Mouse (Mus musculus) cerebellum, adult 18-20 months (tissue): ENCODE data around the gene Greb1.
A peak's percentile ranks its signal among the peaks of the same experiment; 100 is the strongest.

Source experiments
- DNase-seq, 2 experiments: peaks; one replicate each; pipeline ENCODE4 v3.0.0; 2021

Greb1 gene

DNA sequence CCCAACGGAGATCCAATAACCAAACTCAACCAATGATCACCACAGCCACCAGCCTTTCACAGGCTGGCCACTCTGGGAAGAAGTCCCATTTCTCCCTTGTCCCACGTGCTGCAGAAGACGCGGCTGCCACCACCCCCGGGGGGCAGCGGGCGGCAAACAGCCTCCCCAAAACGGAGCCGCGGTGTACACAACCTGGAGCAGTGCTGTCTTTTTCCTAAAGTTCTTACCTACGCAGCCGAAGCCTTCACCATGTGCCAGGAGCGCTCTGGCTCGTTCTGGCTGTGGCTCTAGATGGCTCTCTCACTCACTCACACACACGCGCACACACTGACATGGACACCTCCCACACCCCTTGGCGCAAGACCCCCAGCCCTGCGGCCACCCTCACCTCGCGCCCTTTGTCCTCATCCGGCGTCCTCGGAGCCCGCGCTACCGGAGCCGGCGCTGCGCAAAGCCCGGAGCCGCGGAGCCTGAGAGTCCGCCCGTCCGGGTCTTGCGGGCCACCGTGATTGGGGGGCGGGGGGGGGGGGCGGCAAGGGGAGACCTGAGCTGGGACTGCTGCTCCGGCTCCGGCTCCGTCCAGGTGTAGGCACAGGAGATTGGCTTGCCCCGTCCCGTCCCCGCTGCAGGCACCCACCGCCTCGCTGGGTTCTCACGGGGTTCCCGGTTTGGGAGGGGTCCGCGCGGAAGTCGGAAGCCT, at the start of gene Greb1:
Gene Greb1, minus strand, starts transcription at position 628 of the 700 bp plus-strand sequence.
- peak in 1 of 2 experiments; percentile 13 for DNase-seq

DNA sequence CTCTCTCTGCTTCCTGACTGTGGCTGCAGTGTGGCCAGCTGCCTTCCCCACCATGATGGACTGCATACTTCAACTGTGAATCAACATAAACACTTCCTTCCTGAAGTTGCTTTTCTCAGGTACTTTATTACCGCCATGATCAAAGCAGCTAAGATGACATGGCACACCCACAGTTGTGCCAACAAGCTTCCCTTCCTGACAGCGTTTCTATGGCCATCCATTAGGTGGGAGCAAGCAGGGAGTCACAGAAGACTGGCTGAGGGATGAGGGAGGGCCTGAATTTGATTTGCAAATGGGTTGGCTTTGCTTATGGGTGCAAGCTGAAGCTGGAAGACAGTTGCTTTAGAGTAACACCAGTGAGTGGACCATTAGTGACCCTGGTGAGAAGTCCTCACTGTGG, 49.1 kb upstream of the Greb1 start:
- DNase-seq, result no peak

DNA sequence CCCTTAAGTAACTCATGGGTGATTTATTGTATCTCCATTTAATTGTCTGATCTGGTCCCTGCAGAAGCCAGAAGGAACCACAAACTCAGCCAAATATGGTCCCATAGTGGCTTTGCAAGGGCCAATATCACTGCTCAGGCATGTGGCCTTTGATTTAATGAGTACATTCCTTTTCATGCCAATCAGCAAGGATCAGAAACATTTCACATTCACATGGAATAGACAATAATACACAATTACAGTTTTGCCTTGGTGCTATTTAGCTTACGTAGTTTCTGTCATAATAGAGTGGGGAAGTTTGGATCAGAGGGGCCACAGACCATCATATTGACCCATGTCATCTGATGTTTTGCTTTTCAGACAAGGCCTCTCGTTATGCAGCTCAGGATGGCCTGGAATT, 47.8 kb upstream of the Greb1 start:
- DNase-seq, result no peak

DNA sequence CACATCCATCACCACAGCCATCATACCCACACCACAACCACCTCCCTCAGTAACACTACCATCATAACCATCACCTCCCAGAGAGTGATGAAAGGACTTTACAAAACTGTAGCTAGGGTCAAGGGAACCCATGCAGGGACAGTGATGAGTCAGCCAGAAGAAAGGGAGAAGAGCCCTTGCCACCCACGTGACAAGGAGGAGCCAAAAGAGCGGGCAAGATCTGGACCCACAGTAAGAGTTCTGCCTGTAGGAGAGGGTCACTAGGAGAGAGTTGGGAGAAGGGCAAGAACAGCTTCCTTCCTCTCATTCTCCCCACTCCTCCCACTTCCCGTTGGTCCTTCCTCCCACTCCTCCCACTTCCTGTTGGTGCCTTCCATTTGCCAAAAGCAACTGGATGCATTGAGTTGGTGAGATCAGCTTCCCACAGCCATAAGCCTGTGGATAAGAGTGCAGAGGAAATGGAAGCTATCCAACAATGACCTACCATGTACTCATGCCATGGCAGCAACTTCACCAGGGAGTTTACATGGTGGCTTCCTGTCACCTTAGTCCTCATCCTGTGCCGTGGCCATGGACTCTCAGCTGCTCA, 46.6 kb upstream of the Greb1 start:
- DNase-seq, result no peak

DNA sequence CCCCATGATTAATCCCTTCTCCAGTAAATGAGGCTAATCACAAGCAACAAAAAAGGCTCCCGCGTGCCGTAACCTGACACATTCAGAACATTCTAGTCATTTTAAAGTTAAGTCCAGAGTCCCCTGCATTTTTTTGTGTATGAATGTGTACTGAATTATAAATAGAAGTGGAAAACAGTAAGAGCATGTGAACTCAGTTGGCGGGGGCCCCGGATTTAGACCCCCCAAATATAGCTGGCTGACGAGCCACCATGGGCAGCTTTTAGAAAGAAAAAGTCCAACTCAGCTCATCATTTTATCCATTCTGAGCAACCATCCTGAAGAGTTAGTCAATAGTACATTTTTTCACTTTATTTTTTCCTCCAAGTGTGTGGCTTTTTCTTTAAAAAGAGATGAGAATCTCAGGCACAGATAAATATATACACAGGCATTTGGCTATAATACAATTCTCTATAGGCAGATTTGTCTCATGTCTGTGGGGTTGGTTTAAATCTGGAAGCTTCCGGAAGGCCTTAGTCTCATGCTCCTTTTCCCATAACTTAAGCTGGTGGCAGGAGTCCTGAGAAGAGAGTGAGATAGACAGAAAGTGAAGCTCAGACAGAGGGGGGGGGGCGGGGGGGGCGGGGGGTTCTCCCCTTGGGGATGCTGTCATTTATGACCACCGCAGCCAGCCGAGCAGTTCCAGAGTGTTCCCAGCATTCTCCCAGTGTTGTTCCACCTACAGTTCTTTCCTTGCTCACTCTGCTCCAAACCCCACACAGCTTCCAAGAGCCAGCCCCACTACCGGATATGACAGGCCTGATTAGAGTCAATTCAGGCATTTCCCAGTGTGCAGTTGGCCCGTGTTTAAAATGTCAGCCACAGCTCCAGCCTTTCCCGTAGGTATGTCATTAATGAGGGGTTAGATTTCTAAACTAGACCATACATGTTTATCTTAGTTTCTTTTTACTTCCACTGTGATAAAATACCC, 44.2 kb upstream of the Greb1 start:
- peak in 1 of 2 experiments; percentile 39 for DNase-seq

DNA sequence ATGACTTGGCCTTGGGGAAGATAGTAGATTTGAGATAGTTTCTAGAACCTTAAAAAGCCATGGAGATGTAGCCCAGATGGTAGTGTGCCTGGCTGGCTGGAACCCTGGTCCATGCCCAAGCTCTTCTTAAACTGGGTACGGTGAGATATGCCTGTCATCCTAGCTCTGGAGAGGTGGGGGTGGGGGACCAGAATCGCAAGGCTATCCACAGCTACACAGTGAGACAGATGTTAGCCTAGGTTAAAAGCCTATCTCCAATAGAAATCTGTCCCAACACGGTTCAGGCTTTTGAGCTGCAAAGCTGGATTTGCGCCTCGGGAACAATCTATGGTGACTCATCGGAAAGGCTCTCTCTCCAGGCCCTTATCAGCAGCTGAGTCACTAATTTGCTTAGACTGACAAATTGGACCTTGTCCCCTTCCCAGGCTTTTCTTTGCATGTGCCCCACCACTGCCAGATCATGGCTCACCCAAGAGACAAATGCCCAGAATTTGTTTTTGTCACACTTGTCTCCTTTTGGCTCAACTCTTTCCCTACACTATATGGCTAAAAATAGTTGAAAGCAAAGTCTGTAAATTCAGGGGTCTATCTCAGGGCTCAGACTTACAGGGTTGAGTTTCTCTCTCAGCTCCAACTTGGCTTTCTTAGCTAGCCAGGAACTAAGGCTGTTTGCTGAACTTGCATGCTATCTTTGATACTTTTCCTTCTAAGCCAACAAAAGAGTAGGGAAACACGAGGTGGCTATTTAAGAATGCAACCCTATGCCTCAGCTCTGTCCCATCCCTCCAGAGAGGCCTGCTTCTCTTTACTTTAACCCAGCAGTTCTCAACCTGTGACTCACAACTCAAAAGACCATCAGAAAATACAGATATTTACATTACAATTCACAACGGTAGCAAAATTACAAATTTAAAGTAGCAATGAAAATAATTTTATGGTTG, 40.4 kb upstream of the Greb1 start:
- no peak for DNase-seq

DNA sequence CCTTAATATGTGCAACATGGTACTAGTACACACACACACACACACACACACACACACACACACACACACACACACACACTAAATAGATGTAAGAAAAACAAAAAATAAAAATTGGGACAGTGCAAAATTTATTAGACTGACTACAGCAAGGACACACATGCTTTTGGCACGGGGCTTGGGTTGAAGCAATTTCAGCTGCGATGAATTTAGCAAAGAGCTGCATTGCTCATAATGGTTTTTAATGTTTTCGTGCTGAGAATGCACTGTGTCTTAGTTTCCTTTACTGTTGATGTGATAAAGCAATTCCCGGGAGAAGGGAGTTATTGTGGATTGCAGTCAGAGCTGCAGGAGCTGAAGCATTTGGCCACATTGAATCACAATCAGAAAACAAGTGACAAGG, 37.1 kb upstream of the Greb1 start:
- no peak for DNase-seq

DNA sequence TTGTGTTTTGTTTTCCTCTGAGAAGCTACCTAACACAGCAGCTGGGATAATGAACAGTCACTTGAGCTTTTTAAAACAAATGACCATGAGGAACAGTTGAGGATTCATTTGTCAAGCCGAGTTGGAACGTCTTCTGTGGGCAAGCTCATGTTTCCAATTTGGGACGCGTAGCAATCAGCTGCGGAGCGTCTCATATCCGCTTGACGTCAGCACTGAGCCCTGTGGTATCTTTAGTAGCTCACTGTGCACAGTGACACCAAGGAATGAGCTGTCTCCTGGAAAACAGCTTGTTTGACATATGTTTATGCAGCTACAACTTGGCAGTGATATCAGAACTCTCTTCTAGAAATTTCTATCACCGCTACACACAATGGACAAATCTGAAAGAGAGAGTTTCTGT, 35.5 kb upstream of the Greb1 start:
- peak; percentile 76 to 88 for DNase-seq

DNA sequence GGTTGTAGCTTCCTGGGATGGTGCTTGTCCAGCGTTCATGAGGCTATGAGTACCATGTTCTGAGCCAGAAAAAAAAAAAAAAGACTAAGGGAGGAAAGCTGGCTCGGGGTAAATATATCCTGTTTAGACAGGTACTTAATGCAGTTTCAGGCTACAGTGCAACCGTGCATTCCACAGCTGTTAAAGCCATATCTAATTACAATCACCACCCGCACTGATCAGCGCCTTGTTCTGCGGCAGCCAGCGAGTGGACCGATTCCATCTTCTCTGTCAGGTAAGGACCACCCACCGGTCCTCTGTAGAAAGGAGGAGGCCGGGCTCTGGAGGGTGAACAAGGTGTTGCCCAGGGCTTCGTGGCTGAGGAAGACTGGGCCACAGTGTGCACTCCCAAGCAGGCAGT, 34.0 kb upstream of the Greb1 start:
- no peak for DNase-seq

DNA sequence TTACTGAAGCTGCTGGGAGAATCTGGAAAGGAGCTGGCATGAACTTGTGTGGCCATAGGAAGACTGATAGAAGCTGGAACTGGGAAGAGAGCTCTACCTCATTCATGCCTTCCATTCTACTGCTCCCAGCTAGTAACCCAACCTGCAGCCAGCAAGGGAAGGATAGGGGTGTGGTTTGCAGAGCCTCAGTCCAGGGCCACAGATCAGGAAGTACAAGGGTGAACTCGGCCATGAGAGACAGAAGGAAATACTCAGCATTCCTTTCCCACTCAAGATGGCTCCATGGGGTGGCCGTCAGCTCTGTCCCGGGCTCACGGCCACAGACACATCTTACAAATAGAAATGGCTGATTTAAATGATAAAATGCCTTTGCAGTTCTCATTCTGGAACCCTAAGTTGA, 30.4 kb upstream of the Greb1 start:
- DNase-seq, result no peak

DNA sequence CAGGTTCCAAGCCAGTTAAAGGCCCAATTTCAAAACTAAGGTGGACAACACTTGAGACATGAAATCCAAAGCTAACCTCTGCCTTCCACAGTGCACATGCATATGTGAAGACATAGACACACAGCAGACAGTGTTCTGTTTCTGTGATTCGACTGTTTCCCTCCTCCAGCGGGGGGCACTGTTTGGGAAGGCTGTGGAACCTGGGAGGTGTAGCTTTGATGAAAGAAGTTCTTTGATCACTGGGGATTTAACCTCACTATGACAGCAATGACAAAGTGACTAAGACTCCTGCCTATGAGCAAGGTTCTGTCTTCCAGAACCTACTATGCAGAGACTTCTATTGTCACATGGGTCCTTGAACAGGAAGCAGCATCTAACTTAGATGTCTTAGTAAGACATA, 29.1 kb upstream of the Greb1 start:
- no peak for DNase-seq

DNA sequence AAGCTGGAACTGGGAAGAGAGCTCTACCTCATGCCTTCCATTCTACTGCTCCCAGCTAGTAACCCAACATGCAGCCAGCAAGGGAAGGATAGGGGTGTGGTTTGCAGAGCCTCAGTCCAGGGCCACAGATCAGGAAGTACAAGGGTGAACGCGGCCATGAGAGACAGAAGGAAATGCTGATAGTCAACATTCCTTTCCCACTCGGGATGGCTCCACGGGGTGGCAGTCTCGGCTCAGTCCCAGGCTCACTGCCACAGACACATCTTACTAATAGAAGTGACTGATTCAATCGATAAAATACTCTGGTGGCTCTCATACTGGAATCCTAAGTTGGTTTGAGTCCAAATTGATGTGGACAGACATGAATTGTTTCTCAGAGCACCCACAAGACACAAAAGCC, 27.8 kb upstream of the Greb1 start:
- no peak for DNase-seq

DNA sequence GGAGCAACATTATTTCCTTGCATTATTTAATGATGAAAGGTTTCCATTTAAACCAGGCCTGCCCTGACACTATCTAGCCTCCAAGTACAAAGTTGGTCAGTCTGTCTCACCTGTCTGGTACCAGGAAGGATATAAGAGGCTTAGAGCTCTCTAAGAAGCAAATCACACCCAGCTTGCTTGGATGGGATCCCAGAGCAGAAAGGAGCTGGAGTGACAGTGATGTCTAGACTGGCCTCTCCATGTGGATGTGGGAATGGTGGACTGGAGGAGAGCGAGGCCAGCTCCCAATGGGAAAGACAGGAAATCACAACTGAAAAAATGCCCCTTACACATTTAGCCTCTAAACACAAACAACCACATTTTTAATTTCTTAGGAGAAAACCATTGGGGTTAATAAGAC, 23.0 kb upstream of the Greb1 start:
- DNase-seq, result no peak

DNA sequence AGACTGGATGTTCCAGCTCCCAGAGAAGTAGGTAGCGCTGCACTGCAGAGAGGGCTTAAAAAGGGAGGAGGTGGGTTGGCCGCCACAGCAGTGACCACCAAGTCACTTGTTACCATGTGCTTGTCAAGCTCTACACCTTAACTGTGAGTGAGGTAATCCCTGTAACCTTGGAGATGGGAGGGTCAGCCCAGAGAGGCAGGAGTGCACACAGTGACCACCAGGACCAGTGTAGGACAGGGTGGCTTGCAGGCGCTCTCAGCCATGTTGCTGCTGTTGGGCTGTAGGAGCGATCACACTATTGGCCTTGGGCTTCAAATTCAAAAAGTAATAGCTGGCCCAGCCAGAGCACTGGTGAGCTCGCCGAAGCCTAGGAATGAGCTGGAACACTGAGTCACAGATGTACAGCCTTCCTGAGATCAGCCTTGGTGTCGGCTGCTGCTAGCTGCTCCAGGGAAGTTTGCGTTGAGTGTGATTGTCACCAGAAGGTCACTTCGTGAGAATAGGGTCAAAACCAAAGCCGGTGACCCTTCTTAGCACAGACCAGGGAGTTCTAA, 21.6 kb upstream of the Greb1 start:
- no peak for DNase-seq

DNA sequence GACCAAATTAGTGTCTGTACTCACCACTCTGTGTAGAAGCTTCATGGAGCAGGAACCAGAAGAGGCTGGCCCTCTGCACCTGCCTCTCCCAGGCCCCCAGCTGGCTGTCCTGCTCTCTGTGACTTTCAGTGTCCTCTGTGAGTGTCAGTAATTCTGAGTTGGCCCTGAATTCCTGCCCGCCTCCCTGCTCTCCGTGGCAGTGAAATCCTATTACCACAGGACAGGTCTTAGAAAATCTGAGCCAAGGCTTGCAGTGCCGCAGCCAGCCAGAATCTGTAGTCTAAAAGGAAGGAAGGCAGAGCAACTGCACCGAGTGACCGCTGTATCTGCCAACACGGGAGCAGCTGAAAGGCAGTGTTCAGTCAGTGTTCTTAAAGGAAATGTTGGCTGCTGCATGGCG, 20.1 kb upstream of the Greb1 start:
- peak; percentile 40 to 51 for DNase-seq

DNA sequence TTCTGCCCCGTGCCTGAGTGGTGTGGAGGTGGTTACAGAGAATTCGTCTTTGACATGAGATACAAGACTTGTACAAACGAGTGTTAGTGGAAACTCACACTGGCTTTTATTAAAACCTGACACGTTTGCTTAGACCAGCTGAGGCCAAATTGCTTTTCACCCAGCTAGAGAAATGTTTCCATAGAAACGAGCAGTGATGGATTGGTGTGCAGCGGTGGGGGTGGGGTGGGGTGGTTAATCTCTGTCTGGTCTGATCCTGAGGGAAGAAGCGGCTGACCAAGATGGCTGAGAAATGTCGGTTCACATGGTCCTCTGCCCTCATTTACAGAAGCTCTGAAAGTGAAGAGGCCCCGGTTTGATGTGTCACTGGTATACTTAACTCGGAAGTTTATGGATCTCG, 17.8 kb upstream of the Greb1 start:
- no peak for DNase-seq

DNA sequence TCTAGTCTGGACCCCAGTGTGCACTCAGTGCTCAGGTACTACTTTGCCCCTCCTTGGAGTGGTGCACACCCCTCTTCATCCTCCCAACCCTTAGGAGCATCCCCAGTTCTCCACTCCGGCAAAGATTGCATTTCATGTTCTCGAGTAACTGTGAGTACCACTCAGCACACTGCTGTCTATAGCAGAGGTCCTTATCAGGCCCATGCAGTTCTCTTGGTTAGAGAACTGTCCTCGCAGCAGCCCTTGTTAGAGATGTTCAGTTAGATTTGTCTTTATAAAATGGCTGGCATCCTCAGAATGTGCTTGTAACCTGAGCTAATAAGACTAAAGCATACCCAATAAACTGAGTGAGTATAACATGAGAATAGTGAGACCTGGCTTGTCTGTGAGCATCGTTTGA, 16.5 kb upstream of the Greb1 start:
- DNase-seq, result no peak

DNA sequence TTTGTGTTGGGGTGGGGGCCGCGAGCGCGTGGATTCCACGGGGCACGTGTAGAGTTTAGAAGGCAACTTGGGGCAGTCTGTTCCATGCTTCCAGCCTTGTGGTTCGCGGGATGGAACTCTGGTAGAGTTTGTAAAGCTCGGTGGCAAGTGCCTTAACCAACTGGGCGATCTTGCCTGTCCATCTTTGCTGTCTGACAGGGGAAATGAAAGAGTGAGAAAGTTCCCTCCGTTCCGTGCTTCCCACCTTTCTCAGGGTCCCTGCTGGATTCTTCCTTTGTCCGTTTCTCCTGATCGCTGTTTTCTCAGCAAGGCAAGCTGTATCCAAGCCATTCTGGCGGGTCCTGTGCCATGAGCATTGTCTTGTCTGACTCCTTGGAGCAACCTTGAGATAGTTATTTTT, 10.8 kb upstream of the Greb1 start:
- no peak for DNase-seq

DNA sequence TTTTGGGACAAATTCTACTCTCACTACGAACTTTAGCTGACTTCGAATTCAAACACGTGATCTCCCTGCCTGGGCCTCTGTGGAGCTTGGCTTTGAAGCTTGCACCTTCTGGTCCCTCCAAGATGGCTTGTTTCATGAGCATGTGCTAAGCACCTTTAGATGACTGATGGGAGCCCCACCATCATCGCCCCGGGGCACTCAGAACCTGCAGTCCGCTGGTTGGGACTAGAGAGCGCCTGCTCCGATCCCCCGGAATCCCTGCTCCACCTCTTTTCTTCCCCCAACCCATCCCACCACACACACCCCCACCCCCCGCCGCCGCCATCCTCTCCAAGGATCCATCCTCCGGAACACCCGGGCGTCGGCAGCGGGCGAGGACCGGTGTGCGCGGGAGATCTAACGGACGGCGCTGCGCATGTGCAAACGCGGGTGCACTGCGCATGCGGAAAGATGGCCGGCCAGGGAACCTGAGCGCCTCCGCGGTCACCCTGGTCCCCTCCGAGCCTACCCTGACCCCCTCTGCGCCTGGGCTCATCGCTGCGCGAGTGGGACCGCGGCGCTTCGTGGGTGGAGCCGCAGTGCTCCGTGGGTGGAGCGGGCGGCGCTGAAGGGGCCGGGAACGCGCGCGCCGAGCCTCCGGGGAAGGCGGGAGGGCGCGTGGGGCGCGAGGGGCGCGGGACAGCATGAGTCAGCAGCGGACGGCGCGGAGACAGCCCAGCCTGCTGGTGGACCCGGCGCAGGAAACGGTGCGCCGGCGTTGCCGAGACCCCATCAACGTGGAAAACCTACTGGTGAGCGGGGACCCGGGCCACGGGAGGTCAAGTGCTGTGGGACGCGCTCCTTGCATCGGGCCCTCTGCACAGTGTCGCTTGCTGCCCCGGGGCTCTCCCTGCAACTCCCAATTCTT, 10.1 kb upstream of the Greb1 start, which contains the start of gene E2f6:
Gene E2f6, plus strand, starts transcription at position 439 of the 907 bp plus-strand sequence.
- DNase-seq, result peak; percentile 85 to 93

DNA sequence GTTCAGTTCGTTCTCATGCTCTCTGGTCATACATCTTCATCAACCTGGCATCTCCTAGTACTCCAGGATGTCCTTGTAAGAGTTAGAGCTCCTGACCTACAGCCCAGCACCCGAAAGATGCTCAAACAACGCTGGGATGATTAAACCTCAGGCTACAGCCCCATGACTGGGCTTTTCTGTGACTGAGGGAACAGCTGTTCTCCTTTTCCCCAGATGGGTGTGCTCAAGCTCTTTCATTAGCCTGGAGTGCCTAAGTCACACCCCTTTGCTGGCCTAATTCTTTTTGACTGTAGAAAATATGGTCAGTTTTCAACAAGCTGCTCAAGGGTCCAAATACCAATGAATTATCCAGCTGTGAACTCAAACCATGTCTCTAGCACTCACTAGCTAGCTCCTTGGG, 7.4 kb upstream of the Greb1 start:
- no peak for DNase-seq

DNA sequence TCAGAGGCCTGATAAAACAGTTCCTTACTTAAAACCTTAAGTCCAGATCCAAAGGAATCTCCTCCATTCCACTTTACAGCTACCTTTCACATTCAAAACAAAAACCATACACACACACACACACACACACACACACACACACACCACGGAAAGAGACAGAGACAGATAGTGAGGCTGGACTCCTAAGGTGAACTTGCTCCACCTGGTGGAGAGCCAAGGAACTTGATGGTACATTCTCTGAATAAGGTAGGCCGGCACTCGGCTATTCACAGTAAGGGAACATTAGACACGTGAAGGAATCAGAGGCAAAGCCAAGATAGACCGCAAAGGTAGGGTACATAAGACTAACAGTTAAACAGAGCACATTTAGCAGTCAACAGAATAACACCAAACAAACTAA, 4.8 kb upstream of the Greb1 start:
- peak; percentile 83 to 87 for DNase-seq
